Mouse (Mus musculus) hindbrain, postnatal 0 days (tissue): Measurements from ENCODE around the gene Ppp1r35. TPM values are rescaled to one million over a fixed set of nuclear protein-coding genes. Genes with fewer than 3 reads are reported as not detected.

Experiments used
- ATAC-seq: fragments of 200-750 bp; cut with Nextera tagmentation; 2 replicates; pipeline ENCODE4 v1.8.0; 2017; ENCODE audit warnings: mild to moderate bottlenecking, moderate TSS enrichment, moderate library complexity
- DNase-seq: peaks from one replicate; pipeline ENCODE4 v3.0.0-alpha.2; 2015; ENCODE audit warnings: low spot score
- H3K27ac ChIP-seq: fragments of 300-500 bp; sonication (generic); 2 replicates; pipeline ENCODE4 v1.5.1; 2014; ENCODE audit warnings: mild to moderate bottlenecking
- H3K27me3 ChIP-seq: fragments of 300-500 bp; sonication (generic); 2 replicates; pipeline ENCODE4 v1.6.1; 2014; ENCODE audit warnings: low read length, mixed read lengths; ENCODE audit not compliant: insufficient read depth
- H3K36me3 ChIP-seq: fragments of 300-500 bp; sonication (generic); 2 replicates; pipeline ENCODE4 v1.6.1; 2014; ENCODE audit warnings: low read length, mixed read lengths; ENCODE audit not compliant: insufficient read depth
- H3K4me1 ChIP-seq: fragments of 300-500 bp; sonication (generic); 2 replicates; pipeline ENCODE4 v1.6.1; 2014; ENCODE audit warnings: antibody characterized with exemption, low read length, mixed read lengths; ENCODE audit not compliant: insufficient read depth
- H3K4me2 ChIP-seq: fragments of 300-500 bp; sonication (generic); 2 replicates; pipeline ENCODE4 v1.6.1; 2014; ENCODE audit warnings: low read depth, mild to moderate bottlenecking, low read length, moderate library complexity, mixed read lengths
- H3K4me3 ChIP-seq: fragments of 300-500 bp; sonication (generic); 2 replicates; pipeline ENCODE4 v1.5.1; 2014; ENCODE audit warnings: low read length
- H3K9ac ChIP-seq: fragments of 300-500 bp; sonication (generic); replicated peaks from 2 replicates; pipeline ENCODE4 v1.6.1; 2014; ENCODE audit warnings: mild to moderate bottlenecking, low read length, moderate library complexity, mixed read lengths
- H3K9me3 ChIP-seq: fragments of 300-500 bp; sonication (generic); 2 replicates; pipeline ENCODE4 v1.6.1; 2016; ENCODE audit warnings: low read length, mixed read lengths
- CTCF ChIP-seq: IDR thresholded peaks from 2 replicates; pipeline ENCODE4 v1.5.1; 2016; ENCODE audit warnings: antibody characterized with exemption, control low read depth, low read depth
- WGBS: fragments of 180-500 bp; shearing (Covaris S2); extraction: QIAGEN DNeasy Blood & Tissue Kit; methylation state at CpG from one replicate; pipeline ENCODE4 v1.1.7; 2014; 5-methylcytosine and 5-hydroxymethylcytosine counted together
- polyA plus RNA-seq: library from polyadenylated mRNA; unstranded; fragments of >200 nt; fragmentation: Nextera tagmentation; extraction: Ambion mirVana; gene quantifications from 2 replicates; pipeline ENCODE4 v1.2.1, GENCODE M21; 2015
- total RNA-seq: library from RNA; depleted of rRNA; stranded (reverse); fragments of >200 nt; gene quantifications from 2 replicates; pipeline ENCODE4 v1.2.3, GENCODE M21; 2014

Gene Ppp1r35
- total and polyA plus RNA-seq, 2 experiments from 2014 or later = 35.5 to 52.8 TPM

GRCm38 (mm10) chr5:137751221-137751887 lies 27.3 kb upstream of the Ppp1r35 start:
- no peak for TF ChIP-seq CTCF
- Histone ChIP-seq H3K36me3 (peaks cover 17% of the 10 kb centered on the region; the same call in 1 of the 2 replicates), H3K27ac (no peak overlapping the region), H3K4me2 (no peak overlapping the region), H3K4me1 (peaks cover 18% of the 10 kb centered on the region; the same call in 1 of the 2 replicates), H3K9ac (no peak overlapping the region), H3K27me3 (no peaks in the 10 kb centered on the region), H3K9me3 (no peaks in the 10 kb centered on the region), H3K4me3 (no peak overlapping the region)
- DNase-seq (no peak), ATAC-seq (no peak)
- WGBS = 88% methylated on average over 13 of the region's 13 CpGs

- Histone ChIP-seq H3K4me1 (peaks cover 18% of the 10 kb centered on the region; the same call in 1 of the 2 replicates), H3K27ac (no peak overlapping the region), H3K4me3 (no peak overlapping the region), H3K4me2 (no peak overlapping the region), H3K9ac (no peak overlapping the region), H3K27me3 (no peaks in the 10 kb centered on the region), H3K9me3 (no peaks in the 10 kb centered on the region), H3K36me3 (peaks cover 17% of the 10 kb centered on the region; the same call in 1 of the 2 replicates)
- 91% methylated on average over 6 of the region's 6 CpGs for WGBS
- no peak for DNase-seq
- no peak for ATAC-seq
- no peak for TF ChIP-seq CTCF
Observed at GRCm38 (mm10) chr5:137751988-137752387, 26.7 kb upstream of the Ppp1r35 start.

GRCm38 (mm10) chr5:137753111-137753832 lies 25.4 kb upstream of the Ppp1r35 start:
- no peaks in the 10 kb centered on the region for H3K27me3 ChIP-seq
- no peaks in the 10 kb centered on the region for H3K9me3 ChIP-seq
- H3K27ac ChIP-seq = no peak overlapping the region
- no peak overlapping the region for H3K4me3 ChIP-seq
- DNase-seq = no peak
- H3K4me2 ChIP-seq = no peak overlapping the region
- no peak for TF ChIP-seq CTCF
- no peak overlapping the region for H3K9ac ChIP-seq
- peaks cover 17% of the 10 kb centered on the region; the same call in 1 of the 2 replicates for H3K36me3 ChIP-seq
- WGBS = 85% methylated on average over 13 of the region's 13 CpGs
- 0 out of 2 replicates have a peak, but pooled peaks cover 11% of the 10 kb centered on the region for H3K4me1 ChIP-seq
- no peak for ATAC-seq

GRCm38 (mm10) chr5:137755425-137755824 lies 23.2 kb upstream of the Ppp1r35 start:
- no peaks in the 10 kb centered on the region for H3K4me1 ChIP-seq
- 69% methylated on average over 5 of the region's 5 CpGs for WGBS
- TF ChIP-seq CTCF = no peak

GRCm38 (mm10) chr5:137756106-137756505 lies 22.5 kb upstream of the Ppp1r35 start:
- H3K4me3 ChIP-seq = no peak overlapping the region
- H3K27me3 ChIP-seq = no peaks in the 10 kb centered on the region
- no peak overlapping the region for H3K4me2 ChIP-seq
- ATAC-seq (no peak), DNase-seq (no peak)
- no peaks in the 10 kb centered on the region for H3K9me3 ChIP-seq
- peak overlapping the region; percentile 60; the same call in 1 of the 2 replicates for H3K27ac ChIP-seq
- no peak for TF ChIP-seq CTCF
- peaks cover 17% of the 10 kb centered on the region; the same call in 1 of the 2 replicates for H3K36me3 ChIP-seq
- no peaks in the 10 kb centered on the region for H3K4me1 ChIP-seq
- WGBS = 50% methylated on average over 3 of the region's 3 CpGs
- no peak overlapping the region for H3K9ac ChIP-seq

More at GRCm38 (mm10) chr5:137755425-137755824, 23.2 kb upstream of the Ppp1r35 start:
- H3K36me3 ChIP-seq = peaks cover 17% of the 10 kb centered on the region; the same call in 1 of the 2 replicates
- H3K27ac ChIP-seq = peak overlapping the region; percentile 60; the same call in 1 of the 2 replicates
- H3K9me3 ChIP-seq = no peaks in the 10 kb centered on the region
- no peak overlapping the region for H3K4me2 ChIP-seq
- DNase-seq (no peak), ATAC-seq (no peak)
- no peaks in the 10 kb centered on the region for H3K27me3 ChIP-seq
- H3K4me3 ChIP-seq = no peak overlapping the region
- peak overlapping the region; percentile 15; the same call in 1 of the 2 replicates for H3K9ac ChIP-seq

- no peak overlapping the region for H3K4me3 ChIP-seq
- DNase-seq (peak; percentile 93), ATAC-seq (peak; percentile 34)
- no peaks in the 10 kb centered on the region for H3K9me3 ChIP-seq
- no peaks in the 10 kb centered on the region for H3K27me3 ChIP-seq
- 42% methylated on average over 10 of the region's 10 CpGs for WGBS
- no peaks in the 10 kb centered on the region for H3K4me1 ChIP-seq
- H3K9ac ChIP-seq = no peak overlapping the region
- peak overlapping the region; percentile 82 for H3K27ac ChIP-seq
- TF ChIP-seq CTCF = peak; percentile 97
- no peak overlapping the region for H3K4me2 ChIP-seq
- H3K36me3 ChIP-seq = peaks cover 8% of the 10 kb centered on the region; the same call in 1 of the 2 replicates
Observed at GRCm38 (mm10) chr5:137756882-137757661, 21.6 kb upstream of the Ppp1r35 start.
